Mouse (Mus musculus): ENCODE data around the gene Blm.

Gene Blm

GRCm38 (mm10) chr7:80405188-80405695, 129.7 kb downstream of the Blm start, which contains the start of gene Furin:
TSS of gene Furin (minus strand) at chr7:80405436.
- DNase-seq (ENCODE audit: low read depth): no peak

Data from naive thymus-derived CD4-positive, alpha-beta T cell, adult 2 months (primary cell).